Mouse (Mus musculus) heart, adult 9 months (tissue): ENCODE measurements around the gene Dnajc28.

ENCODE experiments used
- DNase-seq, 2 experiments: peaks; one replicate each; pipeline ENCODE4 v3.0.0; 2022; ENCODE audit warnings: low spot score in 2 of 2

Gene Dnajc28

GRCm38 (mm10) chr16:91588703-91589102 lies 30.1 kb downstream of the Dnajc28 start:
- DNase-seq: no peak

- DNase-seq: no peak
Measured at GRCm38 (mm10) chr16:91587730-91588453, 30.9 kb downstream of the Dnajc28 start.

- DNase-seq: no peak
Measured at GRCm38 (mm10) chr16:91586244-91586643, 32.6 kb downstream of the Dnajc28 start.

- no peak for DNase-seq
Measured at GRCm38 (mm10) chr16:91585617-91586016, 33.2 kb downstream of the Dnajc28 start.

- DNase-seq: no peak
Measured at GRCm38 (mm10) chr16:91582307-91582706, 36.5 kb downstream of the Dnajc28 start.

GRCm38 (mm10) chr16:91578980-91579720 lies 39.7 kb downstream of the Dnajc28 start:
- no peak for DNase-seq

- DNase-seq: no peak
Measured at GRCm38 (mm10) chr16:91575151-91575550, 43.7 kb downstream of the Dnajc28 start.

- DNase-seq: no peak
Measured at GRCm38 (mm10) chr16:91571105-91571504, 47.7 kb downstream of the Dnajc28 start.

GRCm38 (mm10) chr16:91568960-91569359 lies 49.9 kb downstream of the Dnajc28 start:
- DNase-seq: no peak

GRCm38 (mm10) chr16:91566002-91566401 lies 52.8 kb downstream of the Dnajc28 start:
- no peak for DNase-seq

- DNase-seq: no peak
Measured at GRCm38 (mm10) chr16:91565292-91565951, 53.4 kb downstream of the Dnajc28 start.

- no peak for DNase-seq
Measured at GRCm38 (mm10) chr16:91564580-91565291, 54.1 kb downstream of the Dnajc28 start.
